Mouse (Mus musculus): Measurements from ENCODE around the gene Dusp28. TPM values are rescaled to one million over a fixed set of nuclear protein-coding genes. Genes with fewer than 3 reads are reported as not detected.

Dusp28 gene
- polyA plus RNA-seq, 3 experiments from 2014 or later = 3.9 to 5.0 (median 4.1) TPM

DNA sequence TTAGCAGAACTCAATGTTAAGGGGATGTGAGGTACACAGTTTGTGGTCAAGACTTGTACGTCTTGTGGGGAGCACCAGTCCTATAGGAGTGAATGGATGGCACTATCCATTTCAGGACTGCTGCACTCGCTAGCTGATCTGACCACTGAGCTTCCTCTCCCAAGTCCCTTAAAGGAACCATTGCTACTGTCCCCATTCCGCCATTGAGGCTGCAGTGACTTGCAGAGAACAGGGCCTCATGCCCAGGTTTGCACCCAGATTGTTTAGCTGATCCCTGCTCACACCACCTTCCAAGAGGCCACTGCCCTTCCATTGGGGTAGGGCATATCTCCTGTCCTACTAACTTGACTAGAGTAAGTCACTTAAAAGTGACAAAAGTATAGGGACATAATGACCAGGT is 1.9 kb downstream of the Dusp28 start:
- no peak for ATAC-seq

DNA sequence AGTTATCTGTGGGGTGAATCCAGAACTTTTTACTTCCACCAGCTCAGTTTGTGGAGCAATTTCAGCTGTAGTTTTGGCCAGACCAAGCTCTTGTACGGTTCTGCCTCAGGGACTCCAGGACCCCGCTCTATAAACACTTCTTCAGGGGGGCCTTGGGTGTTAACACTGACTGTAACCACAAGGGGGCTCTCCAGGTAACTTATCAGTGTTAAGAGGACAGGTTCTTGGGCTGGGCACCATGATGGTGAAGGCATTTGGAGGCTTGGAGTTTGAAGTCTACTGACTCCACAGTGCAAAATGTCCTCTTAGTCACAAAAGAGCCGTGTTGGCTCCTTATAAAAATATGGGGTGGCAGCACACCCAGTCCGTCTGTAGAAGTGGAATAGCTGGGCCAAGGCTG is 2.3 kb downstream of the Dusp28 start:
- ATAC-seq = no peak

DNA sequence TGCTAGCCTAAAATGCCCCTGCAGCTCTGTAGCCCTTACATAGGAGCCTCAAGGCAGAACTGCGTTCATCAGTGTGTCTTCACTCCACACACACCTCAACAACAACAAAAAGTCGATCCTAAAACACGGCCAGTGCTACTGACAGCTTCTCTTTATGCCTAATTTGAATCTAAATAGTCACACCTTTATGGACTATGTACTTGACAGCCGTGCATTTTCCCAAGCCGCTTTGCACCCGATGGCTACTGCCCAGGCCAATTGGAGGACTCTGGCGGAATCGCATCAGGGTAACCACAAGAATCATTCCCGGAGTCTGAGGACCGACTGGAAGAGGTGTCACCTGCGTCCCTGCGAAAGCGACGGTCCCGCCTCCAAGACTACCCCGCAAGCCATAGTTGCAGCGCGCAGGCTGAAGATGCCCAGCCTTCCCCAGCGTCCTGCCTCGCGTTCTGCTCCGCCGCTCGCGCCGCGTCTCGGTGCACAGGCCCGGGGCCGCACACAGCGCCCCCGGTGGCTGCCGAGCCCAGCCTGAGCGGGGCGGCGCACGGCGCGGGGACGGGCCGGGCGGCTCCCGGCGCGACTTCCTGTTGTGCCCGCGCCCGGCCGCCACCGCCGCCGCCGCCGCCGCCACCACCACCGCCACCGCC is 3.6 kb downstream of the Dusp28 start, which contains the start of gene Rnpepl1:
Rnpepl1 (plus strand) TSS at position 545 of the 647 bp plus-strand sequence.
- peak; percentile 62 for ATAC-seq

DNA sequence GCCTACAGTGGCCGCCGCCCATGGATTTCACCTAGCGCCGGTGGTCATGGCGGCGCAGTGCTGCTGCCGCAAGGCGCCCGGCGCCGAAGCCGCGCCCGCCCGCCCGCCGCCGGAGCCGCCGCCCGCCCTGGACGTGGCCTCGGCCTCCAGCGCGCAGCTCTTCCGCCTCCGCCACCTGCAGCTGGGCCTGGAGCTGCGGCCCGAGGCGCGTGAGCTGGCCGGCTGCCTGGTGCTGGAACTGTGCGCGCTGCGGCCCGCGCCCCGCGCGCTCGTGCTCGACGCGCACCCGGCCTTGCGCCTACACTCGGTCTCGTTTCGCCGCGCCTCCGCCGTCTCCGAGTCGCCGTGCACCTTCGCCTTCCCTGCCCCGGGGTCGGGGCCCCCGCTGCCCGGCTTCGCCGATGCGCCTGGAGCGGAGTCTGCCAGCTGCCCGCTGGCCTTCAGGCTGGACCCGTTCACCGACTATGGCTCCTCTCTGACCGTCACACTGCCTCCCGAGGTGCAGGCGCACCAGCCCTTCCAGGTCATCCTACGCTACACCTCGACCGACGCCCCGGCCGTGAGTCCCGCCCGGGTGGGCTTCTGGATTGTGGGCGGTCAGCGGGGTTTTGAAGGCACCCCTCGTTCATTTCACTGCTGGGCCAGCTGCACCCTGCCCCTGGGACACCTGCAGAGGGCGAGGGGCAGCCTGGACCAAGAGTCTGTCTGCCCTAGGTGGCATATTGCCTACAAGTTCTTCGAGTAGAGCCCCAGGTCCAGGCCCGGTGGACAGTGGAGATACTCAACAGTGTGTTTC is 4.3 kb downstream of the Dusp28 start:
- ATAC-seq = no peak

DNA sequence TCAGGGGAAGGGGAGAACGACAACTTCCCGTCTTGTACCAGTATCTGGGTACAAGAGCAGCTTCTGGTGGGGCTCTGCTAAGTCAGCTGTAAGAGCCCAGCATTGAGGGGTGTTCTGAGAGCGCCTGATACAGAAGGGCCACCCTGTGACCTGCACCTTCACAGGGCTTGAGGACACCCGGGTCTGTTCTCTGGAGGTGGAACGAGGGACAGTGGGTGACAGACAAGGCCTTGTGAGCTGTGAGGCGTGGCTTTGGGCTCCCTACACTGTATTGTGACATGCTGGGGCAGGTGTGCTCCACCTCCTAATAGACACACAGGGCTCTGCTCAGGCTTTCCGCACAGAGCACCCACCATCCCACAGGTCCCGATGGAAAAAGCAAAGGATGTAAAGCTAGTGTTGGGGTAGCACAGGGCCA is 4.9 kb downstream of the Dusp28 start:
- ATAC-seq = no peak

DNA sequence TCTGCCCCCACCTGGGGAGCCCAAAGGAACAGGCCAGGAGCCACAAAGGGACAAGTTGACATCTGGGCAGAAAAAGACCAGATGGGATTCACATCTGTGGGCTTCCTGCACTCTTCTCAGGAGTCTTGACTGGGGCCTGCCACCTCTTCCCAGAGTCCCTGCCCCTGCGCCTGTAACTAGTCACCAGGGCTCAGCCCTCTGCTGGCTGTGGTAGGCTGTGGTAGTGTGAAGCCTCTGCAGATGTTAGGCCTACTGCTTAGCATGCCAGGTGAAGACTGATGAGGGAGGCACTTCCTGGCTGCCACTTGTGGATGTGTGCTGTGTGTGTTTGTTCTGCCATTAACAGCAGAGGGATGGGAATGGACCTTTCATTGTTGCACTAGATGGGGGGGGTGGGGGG is 5.5 kb downstream of the Dusp28 start:
- no peak for ATAC-seq

DNA sequence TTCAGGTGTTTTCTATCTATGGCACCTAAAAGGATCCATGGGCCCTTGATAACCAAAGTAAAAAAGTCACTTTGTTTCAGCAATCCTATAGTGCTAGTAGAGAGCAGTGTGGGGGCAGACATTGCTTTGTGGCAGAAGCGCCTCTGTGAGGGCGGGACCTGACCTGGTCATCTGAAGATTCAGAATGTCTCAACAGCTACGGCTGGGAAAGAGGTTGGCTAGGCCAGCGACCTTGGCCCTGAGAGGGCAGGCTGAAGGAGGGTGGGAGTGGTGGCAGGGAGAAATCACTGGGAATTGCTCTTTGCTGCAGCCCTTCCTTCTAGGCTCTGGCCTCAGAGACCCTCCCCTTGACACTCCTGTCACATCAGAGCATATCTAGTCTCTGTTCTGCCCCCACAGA is 7.5 kb downstream of the Dusp28 start:
- no peak for ATAC-seq

DNA sequence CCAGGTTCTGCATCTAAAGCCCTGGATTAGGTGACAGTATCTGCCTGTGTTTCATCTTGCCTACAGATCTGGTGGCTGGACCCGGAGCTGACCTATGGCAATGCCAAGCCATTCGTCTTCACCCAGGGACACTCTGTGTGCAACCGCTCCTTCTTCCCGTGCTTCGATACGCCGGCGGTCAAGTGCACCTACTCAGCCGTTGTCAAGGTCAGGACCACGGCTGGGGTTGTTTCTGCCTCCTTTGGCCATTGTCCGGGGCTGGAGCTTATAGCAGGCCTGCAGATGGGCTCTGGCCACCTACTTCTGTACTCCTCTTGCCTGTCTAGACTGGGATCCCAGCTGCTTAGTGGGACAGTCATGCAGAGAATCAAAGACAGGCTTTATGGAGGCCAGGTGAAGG is 8.2 kb downstream of the Dusp28 start:
- no peak for ATAC-seq

DNA sequence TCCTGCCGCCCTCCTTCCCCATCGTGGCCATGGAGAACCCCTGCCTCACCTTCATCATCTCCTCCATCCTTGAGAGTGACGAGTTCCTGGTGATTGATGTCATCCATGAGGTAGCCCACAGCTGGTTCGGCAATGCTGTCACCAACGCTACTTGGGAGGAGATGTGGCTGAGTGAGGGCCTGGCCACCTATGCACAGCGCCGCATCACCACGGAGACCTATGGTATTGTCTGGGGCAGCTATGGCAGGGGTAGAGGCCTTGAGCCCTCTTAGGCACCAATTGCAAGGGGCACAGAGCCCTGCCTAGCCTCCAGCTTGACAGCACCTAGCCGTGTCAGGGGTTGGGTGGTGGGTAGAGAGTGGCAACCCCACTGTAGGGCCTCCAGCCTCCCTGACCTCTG is 9.9 kb downstream of the Dusp28 start:
- ATAC-seq = no peak

DNA sequence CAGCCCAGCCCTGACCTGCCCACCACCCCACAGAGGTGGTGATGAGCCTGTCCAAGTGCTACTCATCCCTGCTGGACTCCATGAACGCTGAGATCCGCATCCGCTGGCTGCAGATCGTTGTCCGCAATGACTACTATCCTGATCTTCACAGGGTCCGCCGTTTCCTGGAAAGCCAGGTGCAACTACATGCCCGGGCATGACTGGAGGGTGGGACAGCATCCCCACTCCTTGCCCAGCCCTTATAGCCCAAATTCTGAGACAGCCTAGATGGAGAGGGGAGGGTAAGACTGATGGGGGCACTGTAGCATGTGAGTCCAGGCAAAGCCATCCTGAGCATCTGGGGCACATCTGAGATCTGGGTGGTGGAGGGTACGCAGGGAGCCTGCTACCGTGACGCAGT is 12.4 kb downstream of the Dusp28 start:
- no peak for ATAC-seq

DNA sequence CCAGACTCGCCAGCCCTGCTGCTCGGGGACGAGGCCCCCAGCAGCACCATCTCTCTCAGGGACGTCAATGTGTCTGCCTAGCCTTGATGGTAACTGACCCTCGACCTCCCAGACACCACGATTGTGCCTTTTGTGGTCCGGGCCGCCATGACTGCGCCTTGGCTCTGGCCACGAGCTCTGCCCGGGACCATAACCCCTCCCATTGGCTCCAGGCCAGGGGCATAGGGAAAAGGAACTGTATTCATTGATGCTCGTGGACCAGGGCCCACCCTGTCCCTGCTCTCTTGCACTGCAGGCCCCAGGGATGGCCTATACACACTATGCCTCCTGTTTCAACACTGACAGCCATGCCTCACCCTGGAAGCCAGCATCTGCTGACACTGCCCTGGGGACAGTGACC is 13.0 kb downstream of the Dusp28 start:
- no peak for ATAC-seq

DNA sequence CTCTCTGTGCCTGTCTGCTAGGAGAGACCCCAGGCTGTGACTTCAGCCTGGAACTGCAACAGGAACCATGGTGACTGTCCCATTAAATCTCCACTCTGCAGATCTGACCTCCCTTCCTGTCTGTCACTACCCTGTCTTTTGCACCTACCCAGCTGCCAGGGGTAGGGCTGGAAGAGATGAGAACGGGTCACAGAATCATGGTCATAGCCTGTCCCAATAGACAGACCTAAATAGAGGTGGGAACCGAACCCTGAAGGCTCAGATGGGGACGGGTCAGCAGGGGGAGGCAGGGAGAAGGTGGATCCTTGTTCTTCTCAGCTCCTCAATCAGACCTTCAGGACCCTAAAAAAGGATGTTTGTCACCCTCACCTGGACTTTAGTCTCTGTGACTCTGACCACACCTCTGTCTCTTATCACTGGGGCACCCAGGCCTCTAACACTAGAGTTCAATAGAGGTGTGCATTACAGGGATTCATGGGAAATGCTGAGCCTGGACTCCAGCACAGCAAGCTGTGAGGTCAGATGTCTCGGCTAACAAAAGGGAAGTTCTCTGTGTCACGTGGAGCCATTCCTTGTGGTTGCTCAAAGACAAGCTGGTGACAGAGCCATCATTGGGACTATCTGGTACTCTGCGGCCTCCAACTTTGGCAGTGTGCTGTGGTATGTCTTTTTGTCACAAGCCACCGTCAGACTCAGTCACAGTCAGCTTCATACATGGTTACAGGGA is 13.9 kb downstream of the Dusp28 start:
- no peak for ATAC-seq

DNA sequence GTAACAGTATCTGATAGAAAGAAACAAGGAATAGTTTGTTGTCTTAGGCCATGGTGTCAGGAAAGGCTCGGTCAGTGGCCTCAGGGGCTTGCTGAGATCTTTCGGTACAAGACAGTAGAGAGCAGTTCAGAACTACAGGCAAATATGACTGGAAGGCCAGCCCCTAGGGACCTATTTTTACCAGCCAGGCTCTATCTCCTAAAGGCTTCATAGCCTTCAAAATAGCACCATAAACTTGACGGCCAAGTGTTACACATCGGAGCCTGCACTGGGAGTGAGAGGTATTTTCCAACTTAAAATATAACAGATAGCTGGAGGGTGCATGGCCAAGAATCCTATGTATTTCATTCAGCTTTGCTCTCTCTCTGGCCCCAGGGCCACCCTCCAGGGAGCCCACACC is 14.7 kb downstream of the Dusp28 start:
- ATAC-seq = no peak

DNA sequence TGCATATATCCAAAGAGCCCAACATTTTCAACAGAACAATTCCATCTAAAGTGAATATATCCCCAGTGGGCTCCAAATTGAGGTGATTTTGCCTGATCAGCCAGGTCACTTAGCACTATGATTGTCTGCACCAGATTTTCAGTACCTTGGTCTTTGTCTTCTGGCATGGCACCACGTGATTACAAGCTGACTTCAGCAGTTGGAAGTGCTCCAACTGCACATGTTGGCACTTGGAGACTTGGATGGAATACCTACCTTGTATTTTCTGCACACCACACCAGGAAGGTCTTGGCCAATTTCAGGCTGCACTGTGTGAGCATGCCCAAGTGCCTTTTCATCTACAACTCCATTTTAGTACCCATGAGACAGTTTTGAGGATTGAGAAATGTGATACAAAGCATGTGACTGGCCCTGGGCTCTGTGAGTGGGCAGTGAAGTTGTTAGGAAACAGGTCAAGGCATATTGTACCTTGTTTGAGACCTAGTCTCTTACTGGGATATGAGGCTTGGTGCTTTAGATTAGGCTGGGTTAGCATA is 23.5 kb downstream of the Dusp28 start:
- ATAC-seq = no peak

DNA sequence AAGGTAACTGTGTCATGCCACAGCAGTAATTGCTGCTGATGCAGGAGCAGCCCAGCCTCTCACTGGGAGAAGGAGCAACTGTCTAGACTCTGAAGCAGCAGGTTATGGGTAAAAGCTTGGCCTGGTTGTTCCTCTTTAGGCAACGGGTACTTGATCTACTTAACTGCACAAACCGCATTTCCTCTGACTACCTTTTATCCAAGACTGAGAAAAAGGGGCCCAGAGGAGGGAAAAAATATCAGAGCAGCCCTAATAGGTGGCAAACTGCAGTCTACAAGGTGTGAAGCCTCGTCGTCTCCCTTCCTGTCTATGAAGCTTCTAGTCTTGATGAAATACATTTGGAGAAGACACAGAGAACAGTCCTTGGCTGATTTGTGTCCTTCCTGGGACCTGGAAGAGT is 26.8 kb downstream of the Dusp28 start:
- no peak for ATAC-seq

DNA sequence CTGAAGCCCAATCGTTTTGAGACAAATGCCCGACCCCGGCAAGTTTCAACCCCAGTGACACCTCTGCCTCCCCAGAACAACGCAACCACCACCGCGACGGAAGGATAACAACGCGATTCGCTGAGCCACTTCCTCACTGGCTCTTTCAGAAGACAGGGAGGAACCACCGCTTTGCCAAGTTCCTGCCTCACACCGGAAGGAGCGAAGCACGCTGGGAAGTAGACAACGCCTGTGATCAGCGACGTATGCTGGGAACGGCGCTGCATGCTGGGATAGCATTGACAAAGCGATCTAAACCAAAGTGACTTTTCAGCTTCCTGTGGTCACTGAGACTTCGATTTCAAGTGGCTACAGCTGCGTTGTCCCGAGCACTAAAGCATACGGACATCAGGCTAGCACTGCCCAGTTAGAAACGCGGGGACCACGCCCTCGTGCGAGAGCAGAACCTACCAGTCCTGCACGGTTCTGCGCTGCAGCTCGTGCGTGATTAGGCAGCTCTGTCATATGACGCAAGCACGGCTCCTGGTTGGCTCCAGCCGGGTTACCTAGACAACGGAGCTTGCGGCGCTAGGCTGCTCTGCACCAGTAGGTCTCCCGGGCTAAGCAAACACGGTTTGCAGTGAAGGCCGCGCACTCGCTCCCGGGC is 27.5 kb downstream of the Dusp28 start, which contains the start of gene Capn10:
Capn10 (plus strand) TSS at position 195 of the 646 bp plus-strand sequence.
- ATAC-seq = peak; percentile 93

DNA sequence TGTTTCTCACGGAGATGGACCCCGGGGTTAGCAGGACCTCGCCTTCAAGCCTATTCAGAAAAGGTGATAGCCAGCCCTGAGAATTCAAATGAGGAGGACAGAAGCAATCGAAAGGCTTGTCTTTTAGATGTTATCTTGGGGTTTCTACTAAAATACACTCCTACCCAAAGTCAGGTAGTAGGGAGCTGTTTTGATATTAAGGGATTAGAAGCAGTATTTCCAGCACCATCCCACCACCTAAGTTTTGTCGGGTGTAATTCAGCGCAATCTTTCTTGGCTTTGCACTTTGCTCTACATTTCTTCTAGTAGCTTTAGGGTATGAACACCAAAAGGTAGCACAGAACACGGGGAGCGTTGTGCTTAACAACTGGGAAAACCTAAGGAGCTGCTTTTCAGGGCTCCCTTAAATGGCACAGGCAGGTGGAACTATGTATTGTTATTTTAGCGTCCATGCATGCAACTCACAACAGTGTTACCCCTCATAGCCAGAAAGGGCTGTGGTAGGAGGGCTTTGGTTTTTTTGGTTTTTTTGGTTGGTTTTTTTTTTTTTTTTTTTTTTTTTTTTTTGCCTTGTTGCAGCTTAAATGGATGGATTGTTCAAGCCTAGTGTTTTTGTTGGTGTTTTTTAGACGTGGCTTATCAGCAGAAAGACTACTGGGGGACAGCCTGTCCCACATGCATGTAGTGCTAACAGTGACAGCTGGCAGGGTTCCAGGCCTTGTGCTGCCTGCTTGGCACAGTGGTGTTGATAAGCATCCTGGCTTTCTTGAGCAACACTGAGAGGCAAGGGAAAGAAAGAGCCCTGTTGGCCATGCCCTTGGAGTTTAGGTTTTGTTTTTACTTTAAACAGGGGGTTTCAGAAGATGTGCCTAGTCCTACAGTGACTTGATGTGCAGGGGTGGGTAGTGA is 28.5 kb downstream of the Dusp28 start:
- no peak for ATAC-seq

DNA sequence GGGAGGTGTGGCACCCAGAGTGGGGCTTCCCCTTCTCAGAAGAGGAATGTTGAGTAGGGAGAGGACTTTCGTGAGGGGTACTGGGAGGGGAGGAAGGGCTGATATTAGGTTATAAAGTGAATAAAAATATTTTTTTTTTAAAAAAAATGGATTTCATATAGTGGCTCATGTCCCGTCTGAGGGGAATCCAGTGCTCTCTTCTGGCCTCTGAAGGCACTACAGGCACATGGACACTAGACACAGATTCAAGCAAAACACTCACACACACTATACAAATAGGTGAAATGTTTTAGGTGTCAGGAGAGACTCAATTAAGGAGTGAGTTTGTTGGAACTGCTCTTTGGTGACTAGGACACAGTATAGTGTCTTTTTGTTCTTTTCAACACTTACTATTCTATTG is 29.2 kb downstream of the Dusp28 start:
- no peak for ATAC-seq

DNA sequence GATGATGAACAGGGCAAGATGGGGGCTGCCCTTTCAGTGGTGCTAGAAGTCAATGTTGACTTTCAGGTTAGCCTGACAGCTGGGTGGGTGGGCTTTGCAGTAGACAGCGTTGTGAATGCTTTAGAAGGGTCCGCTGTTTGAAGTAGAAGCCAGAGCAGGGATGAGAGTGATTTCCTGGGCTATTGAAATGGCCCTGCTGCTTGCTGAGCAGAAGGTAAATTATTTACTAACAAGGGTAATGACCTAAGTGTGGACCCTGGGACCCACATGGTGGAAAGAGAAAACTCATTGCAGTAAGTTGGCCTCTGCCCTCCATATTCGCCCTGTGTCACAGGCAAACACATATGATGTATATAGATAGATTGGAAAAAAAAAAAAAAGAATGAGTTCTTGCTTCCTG is 29.7 kb downstream of the Dusp28 start:
- ATAC-seq = no peak

DNA sequence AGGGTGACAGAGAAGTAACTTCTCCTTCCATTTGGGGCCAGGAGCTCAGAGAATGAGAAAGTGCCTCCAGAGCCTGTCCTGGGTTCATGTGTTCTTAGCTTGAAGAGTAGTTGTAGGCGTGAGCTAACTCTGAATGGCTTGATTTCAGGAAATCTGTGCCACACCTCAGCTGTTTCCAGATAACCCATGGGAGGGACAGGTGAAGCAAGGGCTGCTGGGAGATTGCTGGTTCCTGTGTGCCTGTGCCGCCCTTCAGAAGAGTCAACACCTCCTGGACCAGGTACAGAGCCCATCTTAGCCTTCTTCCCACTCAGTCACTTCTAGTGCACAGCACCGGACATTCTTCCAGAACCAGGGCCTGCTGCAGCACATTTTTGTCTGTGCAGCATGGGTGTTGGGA is 31.0 kb downstream of the Dusp28 start:
- no peak for ATAC-seq

DNA sequence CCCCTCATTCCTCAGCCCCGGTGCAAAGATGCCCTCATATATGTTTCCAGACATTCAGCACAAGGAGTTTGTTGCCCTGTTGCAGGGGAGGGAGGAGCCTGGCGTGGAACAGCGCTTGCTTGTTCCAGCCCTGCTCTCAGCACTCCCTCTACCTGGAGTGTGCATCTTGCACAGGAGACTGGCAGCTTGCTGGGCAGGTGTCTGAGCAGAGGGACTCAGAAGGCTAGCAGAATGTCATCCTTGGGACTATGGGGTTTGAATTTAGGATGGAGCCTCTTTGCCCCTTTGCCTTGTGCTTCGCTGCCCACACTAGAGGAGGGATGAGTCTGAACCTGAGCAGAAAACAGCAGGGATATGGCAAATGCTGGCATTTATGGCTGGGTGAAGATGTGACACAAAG is 33.0 kb downstream of the Dusp28 start:
- ATAC-seq = no peak
